In the genomic region with DNA sequence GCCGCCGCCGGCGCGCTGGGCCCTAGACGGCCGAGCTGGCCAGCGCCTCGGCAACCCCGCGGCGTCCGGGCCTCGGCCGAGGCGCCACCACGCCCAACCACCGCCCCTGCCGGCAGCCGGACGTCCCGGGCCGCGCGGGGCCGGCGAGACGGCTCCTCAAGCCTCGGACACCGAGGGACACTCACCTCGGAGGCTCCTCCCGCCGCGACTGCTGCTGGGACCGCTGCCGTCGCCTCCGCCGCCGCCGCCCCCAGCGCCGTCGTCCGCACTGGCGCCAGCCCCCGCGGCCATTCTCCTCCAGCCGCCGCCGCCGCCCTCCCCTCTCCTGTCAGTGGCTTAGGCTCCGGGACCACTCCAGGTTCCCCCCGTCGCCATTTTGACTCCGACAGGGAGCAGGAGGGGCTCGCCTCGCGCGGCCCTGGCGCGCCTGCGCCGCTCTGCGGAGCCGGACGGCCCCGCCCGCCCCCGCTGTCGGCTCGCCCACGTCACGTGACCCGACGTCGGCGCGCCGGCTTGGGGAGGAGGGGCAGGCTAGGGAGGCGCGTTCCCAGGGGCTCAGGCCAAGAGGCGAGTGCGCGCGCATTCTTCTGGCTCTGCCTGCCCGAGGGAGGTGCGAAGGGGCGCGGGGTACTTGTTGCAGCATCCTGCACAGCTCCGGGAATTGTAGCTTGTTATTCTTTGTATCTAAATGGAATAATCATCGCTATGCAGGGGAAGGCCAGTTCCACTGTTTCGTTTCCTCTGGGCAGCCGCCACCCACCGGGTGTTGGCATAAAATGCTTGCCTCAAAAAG, we compare ENCODE assay signal across 7 mouse cellular contexts. TPM values are rescaled to one million over a fixed set of nuclear protein-coding genes. Genes with fewer than 3 reads are reported as not detected.
DNase-seq lines count a peak whose midpoint lies in the region; ATAC-seq lines count a peak whose summit lies in the region.

A gene (minus strand): TSS at position 441 of the 793 bp plus-strand sequence.

- WGBS in embryonic facial prominence, embryonic 11.5 days, result under 1% methylated on average over 72 of the region's 95 CpGs
- WGBS in limb, embryonic 11.5 days, result under 1% methylated on average over 74 of the region's 95 CpGs
- WGBS in midbrain, embryonic 14.5 days, result under 1% methylated on average over 84 of the region's 95 CpGs

- no peaks in the 10 kb centered on the region for H3K9me3 ChIP-seq in embryonic facial prominence, embryonic 11.5 days (replicated peaks; ENCODE audit: control insufficient read depth, low read length)
- no peaks in the 10 kb centered on the region for H3K9me3 ChIP-seq in limb, embryonic 11.5 days (ENCODE audit: control insufficient read depth, low read length)
- H3K9me3 ChIP-seq in midbrain, embryonic 14.5 days (ENCODE audit: control insufficient read depth, low read length), result no peaks in the 10 kb centered on the region

- peak; percentile 99 for DNase-seq in adrenal gland, postnatal 14 days
- peak; percentile 99 for DNase-seq in embryonic facial prominence, embryonic 11.5 days (ENCODE audit: low spot score)
- peak; percentile 100 for DNase-seq in heart, adult 11 months
- DNase-seq in kidney, adult 18-20 months, result peak; percentile 97
- DNase-seq in limb, embryonic 11.5 days (ENCODE audit: low spot score), result peak; percentile 99
- peak; percentile 100 for DNase-seq in midbrain, embryonic 14.5 days
- peak; percentile 94 to 95 for DNase-seq in spleen, adult 18-20 months

- H3K27ac ChIP-seq in embryonic facial prominence, embryonic 11.5 days (replicated peaks; ENCODE audit: low read depth, low read length), result peak within 1 kb of the TSS; percentile 92
- peak within 1 kb of the TSS; percentile 93 for H3K27ac ChIP-seq in limb, embryonic 11.5 days (replicated peaks; ENCODE audit: low read depth, low read length)
- peak within 1 kb of the TSS; percentile 95 for H3K27ac ChIP-seq in midbrain, embryonic 14.5 days (replicated peaks; ENCODE audit: low read depth, low read length)

- peak within 1 kb of the TSS; percentile 74 for H3K4me2 ChIP-seq in embryonic facial prominence, embryonic 11.5 days (ENCODE audit: low read depth, low read length)
- peak within 1 kb of the TSS; percentile 62 for H3K4me2 ChIP-seq in limb, embryonic 11.5 days (ENCODE audit: low read depth, severe bottlenecking)
- peak within 1 kb of the TSS; percentile 85 for H3K4me2 ChIP-seq in midbrain, embryonic 14.5 days (ENCODE audit: low read length)

- peak; percentile 97 for ATAC-seq in embryonic facial prominence, embryonic 11.5 days (replicated peaks; ENCODE audit: insufficient number of reproducible peaks, low FRiP score, low TSS enrichment, low read depth)
- ATAC-seq in limb, embryonic 11.5 days (ENCODE audit: insufficient number of reproducible peaks, low FRiP score, low TSS enrichment, low read depth), result peak; percentile 95
- ATAC-seq in midbrain, embryonic 14.5 days (ENCODE audit: low FRiP score, low TSS enrichment), result peak; percentile 96

- H3K36me3 ChIP-seq in embryonic facial prominence, embryonic 11.5 days (replicated peaks; ENCODE audit: control insufficient read depth, insufficient read depth, low read depth, low read length), result no peaks in the 10 kb centered on the region
- H3K36me3 ChIP-seq in limb, embryonic 11.5 days (ENCODE audit: control insufficient read depth, insufficient read depth, low read length), result no peaks in the 10 kb centered on the region
- H3K36me3 ChIP-seq in midbrain, embryonic 14.5 days (ENCODE audit: control insufficient read depth, insufficient read depth, low read length), result no peaks in the 10 kb centered on the region

- no peaks in the 10 kb centered on the region for H3K27me3 ChIP-seq in embryonic facial prominence, embryonic 11.5 days (ENCODE audit: control insufficient read depth, insufficient read depth, low read length)
- H3K27me3 ChIP-seq in limb, embryonic 11.5 days (ENCODE audit: control insufficient read depth, insufficient read depth, low read length), result no peaks in the 10 kb centered on the region
- no peaks in the 10 kb centered on the region for H3K27me3 ChIP-seq in midbrain, embryonic 14.5 days (ENCODE audit: control insufficient read depth, insufficient read depth, low read length)

- peak within 1 kb of the TSS; percentile 92 for H3K4me3 ChIP-seq in embryonic facial prominence, embryonic 11.5 days (ENCODE audit: low read depth, low read length)
- peak within 1 kb of the TSS; percentile 88 for H3K4me3 ChIP-seq in limb, embryonic 11.5 days (ENCODE audit: low read depth, low read length)
- peak within 1 kb of the TSS; percentile 93 for H3K4me3 ChIP-seq in midbrain, embryonic 14.5 days (replicated peaks; ENCODE audit: low read depth, low read length)

- H3K4me1 ChIP-seq in embryonic facial prominence, embryonic 11.5 days (ENCODE audit: control insufficient read depth, insufficient read depth, low read length), result no peaks in the 10 kb centered on the region
- peaks cover 8% of the 10 kb centered on the region; the same call in 1 of the 2 replicates for H3K4me1 ChIP-seq in limb, embryonic 11.5 days (ENCODE audit: control insufficient read depth, insufficient read depth, low read length)
- H3K4me1 ChIP-seq in midbrain, embryonic 14.5 days (ENCODE audit: control insufficient read depth, insufficient read depth, low read length), result peaks cover 22% of the 10 kb centered on the region

- H3K9ac ChIP-seq in embryonic facial prominence, embryonic 11.5 days (replicated peaks; ENCODE audit: low read length), result peak within 1 kb of the TSS; percentile 94
- H3K9ac ChIP-seq in limb, embryonic 11.5 days (ENCODE audit: low read length), result peak within 1 kb of the TSS; percentile 90
- H3K9ac ChIP-seq in midbrain, embryonic 14.5 days (replicated peaks; ENCODE audit: low read length), result peak within 1 kb of the TSS; percentile 87

RNA-seq across cellular contexts. Expression of the gene that starts here (rescaled TPM):
- 42.5 and 44.4 TPM in 2 replicates for total RNA-seq in adrenal gland, postnatal 14 days (2021)
- 21.0 and 21.7 TPM in 2 replicates for polyA plus RNA-seq in embryonic facial prominence, embryonic 11.5 days (2014; fragmentation: Nextera tagmentation; extraction: Ambion mirVana)
- 18.7 and 19.7 TPM in 2 replicates for polyA plus RNA-seq in limb, embryonic 11.5 days (2014; fragmentation: Nextera tagmentation; extraction: Ambion mirVana)
- polyA plus RNA-seq in midbrain, embryonic 14.5 days (2014; fragmentation: Nextera tagmentation; extraction: Ambion mirVana), result 19.1 and 20.5 TPM in 2 replicates

Comparison
In these comparisons a context has a peak if more than half of its experiments do, and no peak if none do; other contexts are left out.
1. Peak in every context shown above with its lines: DNase-seq, ATAC-seq, H3K4me3 ChIP-seq and H3K27ac ChIP-seq.